Mouse (Mus musculus): ENCODE results near the gene Stra6.

The Stra6 gene

DNA sequence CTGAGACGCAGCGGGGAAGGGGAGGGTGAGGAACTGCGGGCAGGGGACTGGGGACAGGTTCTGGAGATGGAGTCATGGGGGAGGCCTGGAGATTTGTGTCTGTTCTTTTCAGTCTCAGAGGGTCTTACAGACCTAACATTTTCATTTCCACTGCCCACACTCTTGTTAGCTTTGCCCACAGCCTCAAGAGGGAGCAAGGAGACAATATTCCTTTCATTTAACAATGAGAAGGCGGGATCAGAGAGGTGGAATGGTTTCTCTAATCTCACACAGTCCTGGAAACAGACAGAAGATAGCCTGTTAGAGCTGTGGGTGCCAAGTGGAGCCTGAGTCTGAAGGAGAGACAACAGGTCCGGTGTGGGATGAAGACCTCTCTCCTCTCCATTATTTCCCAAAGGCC, 11.7 kb upstream of the Stra6 start:
- no peak for DNase-seq

DNA sequence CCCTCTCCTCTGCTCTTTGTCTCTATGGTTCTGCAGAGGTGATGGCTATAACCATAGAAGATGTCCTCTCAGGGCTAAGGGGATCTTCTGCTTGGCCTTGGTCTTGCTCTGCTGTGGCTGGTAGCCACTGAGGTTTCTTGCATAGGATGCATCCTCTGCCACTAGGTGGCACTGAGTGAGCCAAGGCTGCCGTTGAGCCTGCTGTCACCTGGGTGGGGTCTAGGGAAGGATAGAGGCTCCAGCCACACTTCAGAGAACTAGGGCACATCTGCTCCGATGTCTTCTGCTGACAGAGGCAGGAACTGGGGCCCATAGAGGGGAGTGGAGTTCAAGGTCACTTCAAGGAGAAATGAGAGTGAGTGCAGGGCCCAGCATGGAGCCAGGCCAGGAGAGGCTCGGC, 10.5 kb upstream of the Stra6 start:
- DNase-seq: peak; percentile 62

DNA sequence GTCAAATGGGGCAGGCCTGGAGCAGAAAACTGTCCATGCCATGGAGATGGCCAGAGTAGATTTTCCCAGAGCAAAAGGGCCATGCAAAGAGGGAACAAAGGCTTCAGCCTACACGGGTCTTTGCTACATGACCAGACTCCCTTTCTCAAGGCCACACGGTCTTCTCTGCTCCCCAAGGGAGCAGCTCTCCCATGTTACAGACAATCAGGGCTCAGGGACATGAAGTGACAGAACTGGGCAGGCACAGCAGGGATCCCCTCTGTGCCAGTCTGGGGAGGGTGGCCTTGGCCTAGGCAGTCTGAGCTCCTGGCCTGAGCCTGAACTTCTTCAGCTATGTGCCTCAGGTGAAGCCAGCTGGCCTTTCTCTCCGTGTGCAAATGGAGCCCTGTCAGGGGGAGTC, 10.0 kb upstream of the Stra6 start:
- DNase-seq: no peak

DNA sequence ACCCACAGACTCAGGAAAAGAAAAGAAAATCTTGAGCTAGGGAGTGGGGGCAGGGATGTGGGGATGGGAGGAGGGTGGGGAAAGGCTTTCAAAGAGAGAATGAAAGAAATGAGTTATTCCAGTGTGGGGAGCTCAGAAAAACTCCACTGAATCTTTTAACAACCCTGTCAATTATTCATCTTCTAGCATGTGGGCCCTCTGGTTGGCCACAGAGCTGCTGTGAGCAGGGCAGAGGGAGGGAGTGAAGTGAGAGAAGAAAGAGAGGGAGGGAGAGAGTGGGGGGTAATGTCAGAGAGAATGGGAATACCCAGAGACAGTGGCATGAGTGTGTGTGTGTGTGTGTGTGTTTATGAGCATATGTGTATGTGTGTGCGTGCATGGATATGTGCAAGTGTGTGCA, 9.6 kb upstream of the Stra6 start:
- DNase-seq: no peak

DNA sequence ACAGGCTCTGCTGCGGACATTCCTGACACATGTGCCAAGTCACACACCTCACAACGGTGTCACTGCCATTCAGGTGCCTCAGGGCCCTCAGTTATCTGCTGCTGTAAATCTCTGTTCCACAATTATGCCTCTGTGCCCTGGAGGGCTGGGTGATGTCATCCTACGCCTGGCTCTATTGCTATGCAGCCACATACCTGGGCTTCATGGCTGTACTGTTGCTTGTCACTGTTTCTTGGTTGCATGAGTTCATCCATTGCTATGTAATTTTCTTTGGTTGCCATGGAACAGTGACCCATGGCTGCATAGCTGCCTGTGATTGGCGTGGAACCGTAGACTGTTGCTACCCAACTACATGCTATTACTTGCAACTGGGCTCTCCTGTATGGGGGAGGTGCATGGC, 7.9 kb upstream of the Stra6 start:
- no peak for DNase-seq

DNA sequence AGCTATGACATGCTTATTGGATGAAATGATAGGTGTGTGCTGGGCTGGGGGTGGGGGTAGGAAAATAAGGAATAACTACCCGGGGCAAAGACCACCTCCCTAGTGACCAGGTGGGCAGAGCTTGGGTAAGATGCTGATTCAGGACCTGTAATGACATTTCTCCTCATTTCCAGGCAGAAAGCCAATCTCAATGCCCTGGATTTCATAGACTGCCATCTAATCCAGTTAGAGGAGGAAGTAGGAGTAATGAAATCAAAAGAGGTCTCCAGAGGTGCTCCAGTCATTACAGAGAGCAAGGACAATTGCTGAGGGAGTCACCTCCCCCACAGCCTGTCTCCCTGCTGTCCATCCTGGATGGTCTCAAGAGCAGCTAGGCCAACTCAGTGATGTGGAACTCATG, 3.7 kb upstream of the Stra6 start:
- DNase-seq: no peak

DNA sequence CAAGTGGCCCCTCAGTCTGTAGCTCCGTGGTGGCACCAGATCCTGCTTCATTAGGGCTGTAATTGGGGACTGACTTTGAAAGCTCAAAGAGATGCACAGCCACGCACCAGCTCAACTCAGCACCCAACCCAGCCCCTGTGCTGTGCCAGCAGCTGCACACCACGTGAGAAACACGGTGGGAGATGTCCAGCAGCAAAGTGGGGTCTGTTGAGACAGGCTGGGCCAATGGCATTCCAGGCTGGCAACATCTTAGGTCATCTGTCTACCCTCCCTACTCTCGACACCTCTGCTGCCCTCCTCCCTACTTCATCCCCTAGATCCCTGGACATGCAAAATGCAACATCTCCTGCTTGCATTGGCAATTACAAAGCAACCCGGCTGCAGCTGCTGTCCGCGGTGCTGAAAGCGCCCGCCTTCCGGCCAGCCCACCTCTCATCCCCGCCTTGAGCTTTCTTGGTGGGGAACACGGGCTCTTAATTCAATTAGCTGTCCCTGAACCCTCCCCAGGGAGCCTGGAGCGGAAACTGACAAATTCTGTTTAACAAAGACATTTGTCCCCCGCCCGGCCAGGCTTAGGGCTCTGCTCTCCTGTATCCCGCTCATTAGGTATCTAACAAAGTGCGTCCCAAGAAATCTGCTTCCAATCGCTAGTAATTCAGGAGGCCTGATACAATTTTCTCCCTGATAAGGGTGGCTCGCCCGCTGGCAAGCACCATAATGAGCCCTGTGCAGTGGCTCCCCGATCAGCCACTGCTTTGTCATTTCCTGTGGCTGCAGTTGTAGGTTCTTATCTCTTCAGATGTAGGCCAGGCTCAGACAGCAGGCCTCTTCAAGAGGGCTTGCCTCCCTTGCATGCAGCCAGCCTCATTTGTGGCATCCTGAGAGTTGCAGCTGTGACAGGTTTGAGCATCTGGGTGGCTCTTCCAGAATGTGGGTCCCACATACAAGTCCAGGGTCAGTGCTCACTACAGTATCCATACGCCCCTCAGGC, 2.6 kb upstream of the Stra6 start:
- peak; percentile 33 for DNase-seq

DNA sequence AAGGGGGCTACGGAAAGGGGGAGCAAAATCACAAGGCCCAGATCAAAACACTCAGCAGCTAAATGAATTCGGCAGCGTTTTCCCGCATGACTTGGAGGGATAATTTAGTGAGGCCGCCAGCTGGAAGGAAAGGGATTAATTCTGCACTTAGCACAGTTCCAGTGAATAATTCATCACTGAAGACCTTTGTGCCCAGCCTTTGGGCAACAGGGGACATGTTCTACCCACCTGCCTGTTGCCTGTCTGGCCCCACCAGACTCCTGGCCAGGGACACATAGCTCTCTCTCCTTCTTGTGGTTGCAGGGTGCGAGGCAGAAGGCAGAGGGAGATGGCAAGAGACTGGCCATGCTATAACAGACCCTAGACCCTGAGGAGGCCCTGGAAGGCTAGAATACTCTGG, 1.9 kb downstream of the Stra6 start:
- no peak for DNase-seq

DNA sequence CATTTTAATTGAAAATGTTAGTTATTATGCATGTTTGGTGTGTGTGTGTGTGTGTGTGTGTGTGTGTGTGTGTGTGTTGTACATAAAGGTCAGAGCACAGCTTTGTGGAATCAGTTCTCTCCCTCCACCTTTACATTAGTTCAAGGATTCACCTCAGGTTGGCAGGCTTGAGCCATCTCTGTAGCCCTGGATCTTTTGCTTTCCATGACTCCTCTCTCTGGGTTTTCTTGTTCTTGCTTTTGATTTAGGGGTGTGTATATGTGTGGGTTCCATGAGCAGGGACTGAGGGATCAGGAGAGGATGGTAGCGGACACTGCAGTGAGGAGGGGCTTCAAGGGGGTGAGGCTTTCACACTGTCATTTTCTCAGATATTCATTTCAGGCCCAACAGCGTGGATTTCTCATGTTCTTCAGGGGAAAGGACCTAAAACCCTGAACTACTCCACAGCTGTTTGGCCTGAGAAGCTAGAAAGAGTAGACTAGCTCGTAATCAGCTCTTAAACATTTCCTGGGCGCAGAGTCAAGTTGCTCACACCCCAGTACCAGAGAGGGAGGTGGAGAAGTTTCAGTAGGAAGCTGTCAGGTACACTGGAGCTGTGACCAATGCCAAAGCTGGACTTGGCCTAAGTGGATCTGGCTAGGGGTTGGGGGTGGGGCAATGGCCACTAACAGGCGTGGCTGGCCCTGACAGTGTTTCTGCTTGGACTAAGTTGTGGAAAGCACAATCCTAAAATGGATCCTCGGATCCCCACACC, 2.6 kb downstream of the Stra6 start:
- peak; percentile 21 for DNase-seq

DNA sequence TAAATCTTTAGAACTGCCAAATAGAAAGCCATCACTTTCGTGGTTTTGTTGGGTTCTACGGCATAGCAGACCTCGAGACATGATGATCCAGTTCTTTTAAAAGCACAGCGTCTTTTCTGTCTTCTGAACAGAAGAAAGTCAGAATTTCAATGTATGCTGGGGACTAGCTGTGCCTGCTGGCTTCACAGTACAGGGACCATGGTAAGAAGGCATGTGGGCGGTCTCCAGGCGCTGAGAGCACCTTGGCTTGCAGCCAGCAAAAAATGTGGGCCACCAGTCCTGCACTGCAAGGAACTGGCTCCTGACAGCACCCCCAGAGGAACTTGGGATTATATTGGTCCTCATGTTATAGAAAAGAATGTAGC, 3.1 kb downstream of the Stra6 start:
- no peak for DNase-seq

DNA sequence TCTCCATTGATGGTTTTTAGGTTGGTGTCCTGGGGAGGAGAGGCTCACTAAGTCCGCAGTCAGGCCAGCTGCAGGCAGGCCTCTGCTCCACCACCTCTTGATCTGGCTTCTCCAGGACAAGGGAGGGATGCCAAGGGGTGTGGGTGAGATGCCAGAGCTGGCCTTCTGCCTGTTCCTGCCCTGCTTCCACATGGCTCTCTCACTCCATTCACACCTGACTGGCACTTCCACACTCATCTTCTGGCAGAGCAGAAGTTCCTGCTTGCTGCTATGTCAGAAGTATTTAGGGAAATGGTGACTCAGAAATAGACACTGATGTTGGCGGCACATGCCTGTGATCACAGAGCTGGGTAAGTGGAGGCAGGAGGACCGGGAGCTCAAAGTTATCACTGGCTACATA, 4.0 kb downstream of the Stra6 start:
- DNase-seq: no peak

DNA sequence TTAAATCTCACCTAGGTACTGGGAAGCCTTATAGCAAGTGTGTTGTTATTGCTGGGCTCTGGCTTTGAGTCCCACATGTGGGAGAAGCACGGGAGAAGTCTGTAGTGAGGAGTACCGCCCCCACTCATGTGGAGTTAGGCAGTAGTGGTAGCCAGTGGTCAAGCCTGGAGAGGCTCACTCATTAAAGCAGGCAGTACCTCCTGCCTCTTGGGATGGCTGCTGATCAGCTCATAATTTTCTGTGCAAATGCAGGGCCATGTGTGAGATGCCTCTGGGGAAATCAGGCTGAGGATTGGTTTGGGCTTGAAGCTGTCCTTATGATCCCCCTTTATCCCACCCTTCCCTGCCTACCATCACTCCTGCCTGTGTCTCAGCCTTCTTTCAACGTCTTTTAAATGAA, 11.0 kb downstream of the Stra6 start:
- no peak for DNase-seq

DNA sequence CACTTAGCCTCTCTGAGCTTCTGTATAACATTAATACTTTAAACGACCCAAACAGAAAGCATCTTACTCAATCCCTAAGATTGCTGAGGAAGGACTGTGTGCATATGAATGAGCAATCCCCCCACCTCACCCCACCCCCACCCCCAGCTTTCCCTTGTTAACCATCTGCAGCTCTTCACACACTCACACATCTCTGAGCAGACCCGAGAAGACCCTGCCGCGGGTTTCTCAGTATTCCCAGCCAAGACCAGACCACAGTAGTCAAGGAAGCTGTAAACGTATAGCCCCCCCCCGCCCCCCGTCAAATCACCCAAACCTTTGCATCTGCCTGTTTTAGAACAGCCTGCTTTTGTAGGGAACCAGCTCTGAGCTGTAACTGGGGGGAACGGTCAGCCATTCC, 21.0 kb downstream of the Stra6 start:
- no peak for DNase-seq

DNA sequence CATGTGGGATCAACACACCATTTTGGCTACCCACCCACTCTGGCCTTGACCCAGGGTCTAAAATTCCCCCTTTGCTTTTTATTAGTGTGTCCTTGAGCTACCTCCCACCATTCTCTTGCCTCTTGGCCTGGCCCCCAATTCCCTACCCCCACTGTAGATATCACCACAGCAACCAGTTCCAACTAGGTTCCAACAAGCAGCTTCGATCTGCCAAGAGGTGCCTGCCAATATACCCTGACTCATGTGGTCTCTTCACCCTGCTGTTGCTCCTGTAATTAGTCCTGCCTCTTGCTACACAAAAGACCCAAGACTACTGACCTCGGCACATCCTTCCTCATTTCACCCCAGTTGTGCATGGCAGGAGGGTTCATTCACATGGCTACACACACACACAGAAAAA, 21.5 kb downstream of the Stra6 start:
- DNase-seq: no peak

DNA sequence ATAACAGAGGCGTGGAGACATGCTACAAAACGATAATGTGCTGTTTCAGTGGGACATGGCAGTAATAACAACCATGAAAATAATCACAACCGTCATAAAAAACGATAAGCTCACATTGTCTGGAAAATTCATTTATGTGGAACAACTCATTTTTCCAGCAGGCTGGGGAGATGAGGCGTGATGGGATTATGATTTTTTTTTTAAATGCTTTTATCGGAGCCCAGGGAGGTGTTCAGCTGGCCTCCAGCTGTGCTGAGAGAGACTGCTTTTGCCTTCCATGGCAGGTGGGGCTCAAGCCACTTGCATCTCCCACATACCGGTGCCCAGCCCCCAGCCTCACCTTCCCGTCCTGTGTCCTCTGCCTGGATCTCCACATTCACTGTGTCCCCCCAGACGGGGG, 22.6 kb downstream of the Stra6 start:
- DNase-seq: no peak

DNA sequence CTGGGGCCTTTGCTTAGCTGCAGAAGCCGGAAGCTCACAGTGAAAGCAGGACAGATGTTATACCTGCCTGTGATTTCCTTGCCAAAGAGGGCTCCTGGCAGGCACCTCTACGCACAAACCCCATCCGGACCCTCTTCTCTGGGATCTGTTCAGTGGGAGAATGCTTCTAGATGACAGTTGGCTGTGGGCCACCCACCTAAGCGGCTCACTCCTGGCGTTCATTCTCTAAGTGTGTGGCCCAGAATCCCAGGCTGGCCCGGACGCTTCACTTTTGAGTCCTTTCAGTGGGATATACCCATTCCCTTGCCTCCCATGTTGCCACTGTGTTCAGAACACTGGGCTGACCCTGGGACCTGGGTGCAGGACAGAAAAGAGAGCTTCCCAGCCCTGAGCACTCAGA, 23.3 kb downstream of the Stra6 start:
- DNase-seq: no peak

DNA sequence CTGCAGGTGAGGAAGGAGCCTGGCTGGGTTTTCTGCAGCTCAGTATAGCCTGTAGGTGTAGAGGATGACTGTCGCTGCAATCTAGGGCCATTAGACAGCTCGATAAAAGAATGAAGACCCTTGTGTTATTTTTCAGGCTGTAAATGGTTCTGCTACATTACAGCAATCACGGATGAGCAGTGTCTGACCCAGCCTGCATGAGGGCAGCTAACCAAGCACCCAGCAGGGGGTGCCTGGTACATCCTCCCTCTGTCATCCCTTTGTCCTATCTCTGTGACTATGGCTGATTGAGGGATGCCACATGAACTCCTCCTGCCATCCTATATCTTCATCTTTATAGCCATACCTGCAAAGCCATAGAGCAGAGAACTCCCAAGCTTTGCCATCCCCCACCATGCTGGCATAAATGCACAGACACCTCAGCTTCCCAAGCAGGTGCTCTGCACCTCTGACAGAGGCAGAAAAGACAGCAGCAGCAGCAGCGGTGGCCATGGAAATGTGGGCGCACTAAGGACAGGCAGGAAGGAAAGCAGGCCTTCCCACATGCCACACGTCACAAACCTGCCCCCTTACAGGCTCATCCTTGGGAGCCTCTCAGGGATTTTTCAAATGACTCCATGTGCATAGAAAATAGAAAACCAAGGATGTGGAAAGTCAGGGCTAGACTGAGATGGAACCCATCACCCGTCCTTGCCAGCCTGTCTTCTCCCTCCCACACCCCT, 23.9 kb downstream of the Stra6 start:
- no peak for DNase-seq

DNA sequence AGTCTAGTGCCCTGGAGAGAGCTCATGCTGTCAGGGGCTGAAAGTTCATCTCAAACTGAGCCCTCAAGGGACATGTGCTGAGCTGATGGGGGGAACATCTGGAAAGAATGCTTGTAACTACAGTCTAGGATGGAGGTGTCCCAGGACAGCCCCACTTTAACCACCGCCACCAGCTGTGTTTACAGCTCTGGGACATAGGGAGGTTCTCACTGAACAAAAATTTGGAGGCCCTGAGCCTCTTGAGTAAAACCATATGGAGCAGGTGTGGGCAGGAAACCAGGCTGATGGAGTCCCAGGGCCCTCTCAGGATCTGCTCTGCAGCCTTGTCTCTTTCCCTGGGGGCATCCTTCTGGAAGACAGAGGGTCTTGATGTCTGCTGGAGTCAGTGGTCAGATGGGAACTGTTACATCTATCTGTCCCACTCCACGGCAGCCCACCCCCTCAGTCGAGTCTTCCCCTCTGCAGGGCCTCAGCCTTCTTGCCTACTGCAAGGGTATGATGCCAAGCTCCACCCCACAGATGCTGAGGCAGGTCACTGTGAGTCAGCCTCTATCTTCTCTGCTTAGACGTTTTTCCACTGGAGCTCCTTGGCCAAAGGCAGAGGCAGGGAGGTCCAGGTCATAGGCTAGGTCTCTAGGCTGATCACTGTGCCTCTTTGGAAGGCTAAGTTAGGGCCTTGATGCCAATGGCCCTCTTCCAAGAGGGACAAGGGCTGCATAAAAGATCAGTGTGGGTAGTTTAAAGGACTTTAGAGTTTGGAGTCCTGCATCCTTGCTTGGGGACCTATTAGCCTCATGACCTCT, 28.2 kb downstream of the Stra6 start:
- DNase-seq: no peak

DNA sequence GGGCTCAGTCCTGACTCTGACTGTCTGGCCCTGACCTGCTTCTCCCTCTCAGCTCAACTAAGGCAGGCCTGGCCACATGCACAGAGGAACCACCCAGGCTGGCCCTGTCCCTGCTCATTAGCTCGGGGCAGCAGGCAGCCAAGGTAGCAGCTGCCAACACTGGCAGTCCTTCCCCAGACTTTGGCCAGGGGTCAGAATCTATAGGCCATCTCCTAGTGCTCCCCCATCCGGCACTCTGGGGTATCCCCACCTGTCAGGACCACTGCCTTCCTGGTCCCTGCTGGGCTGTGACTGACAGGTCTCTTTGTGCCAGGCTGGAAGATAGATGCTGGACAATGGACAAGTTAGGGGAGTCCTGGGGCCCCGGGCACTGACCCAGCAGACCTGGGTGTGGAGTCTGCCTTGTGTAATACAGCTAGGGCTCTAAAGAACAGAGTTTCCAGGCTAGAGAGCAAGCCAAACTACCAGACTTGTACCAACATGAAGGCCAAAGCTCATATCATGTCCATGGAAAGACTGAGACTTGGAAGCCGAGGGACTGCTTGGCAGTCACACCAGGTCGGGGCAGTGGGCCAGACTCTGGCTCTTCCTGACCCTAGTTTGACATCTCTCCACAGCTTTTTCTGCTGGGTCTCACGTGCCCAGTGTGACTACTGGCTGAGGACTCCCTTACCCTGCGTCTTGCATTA, 29.1 kb downstream of the Stra6 start:
- DNase-seq: peak; percentile 35

DNA sequence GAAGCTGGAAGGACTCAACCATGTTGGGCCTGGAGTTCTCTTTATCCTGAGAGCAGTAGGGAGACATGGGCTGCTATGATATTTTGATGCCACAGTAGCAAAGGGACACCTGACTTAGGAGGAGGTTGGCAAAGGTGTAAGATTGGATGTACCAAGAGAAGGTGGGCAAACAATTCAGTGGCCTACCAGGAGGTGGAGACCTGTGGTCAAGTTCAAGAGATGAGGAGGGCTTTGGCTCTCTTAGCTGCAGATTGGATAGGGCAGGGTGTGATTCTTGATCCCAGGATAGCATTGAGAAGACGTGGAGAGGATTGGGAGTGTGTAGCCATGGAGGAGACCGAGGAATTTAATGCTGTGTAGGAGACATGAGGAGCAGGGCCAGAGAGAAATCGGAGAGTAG, 30.2 kb downstream of the Stra6 start:
- DNase-seq: no peak

DNA sequence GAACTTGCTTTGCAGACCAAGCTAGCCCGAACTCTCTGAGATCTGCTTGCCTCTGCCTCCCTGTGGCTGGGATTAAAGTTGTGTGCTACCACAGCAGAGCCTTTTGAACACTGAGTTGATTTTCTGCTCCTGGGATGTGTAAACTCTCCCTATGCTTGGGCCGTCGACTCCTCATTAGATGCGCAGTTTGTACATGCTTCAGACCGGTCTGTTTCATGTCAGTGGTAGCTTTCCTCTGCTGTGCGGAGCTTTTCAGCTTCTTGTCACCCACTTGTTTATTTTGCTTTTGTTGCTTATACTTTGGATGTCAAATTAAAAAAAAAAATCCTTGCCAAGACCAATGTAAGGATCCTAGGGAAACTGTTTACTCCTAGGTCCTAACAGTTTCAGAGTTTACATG, 32.4 kb downstream of the Stra6 start:
- DNase-seq: no peak

DNA sequence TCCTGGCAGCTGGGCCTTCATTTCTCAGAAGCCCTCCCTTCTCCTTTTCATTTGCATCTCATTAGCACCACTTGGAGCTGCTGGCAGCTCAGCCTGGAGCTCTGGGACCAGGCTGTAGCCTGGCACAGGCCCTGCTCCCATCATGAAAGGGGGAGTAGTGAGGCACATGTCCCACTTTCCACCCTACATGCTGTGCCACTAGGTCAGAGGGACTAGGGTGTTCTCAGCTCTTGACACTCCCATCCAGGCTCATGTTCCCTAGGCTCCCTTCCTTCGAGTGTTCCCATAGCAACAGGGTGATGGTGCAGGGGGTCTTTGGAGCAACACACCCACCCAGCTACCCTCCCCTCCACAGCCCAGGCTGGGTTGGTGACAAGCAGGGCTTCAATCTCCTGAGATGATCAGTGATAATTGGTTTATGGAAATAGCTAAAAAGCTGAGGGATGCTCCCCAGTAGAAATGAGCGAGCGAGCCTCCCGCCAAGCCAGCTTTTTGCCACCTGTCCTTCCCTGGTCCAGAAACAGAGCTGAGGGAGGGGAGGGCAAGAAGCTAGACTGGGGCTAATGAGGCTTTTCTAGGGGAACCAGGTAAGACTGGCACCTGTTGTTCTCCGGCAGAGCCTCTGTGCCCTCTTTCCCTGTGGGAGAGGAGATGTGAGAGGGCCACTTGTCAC, 33.2 kb downstream of the Stra6 start:
- DNase-seq: no peak

Measured in lung, postnatal 36 days (tissue).